Mouse (Mus musculus) 3T3-L1 (cell line): ENCODE data around the gene Gprc6a.

Experiments used
- DNase-seq: peaks from one replicate; pipeline ENCODE4 v3.0.0-alpha.2; 2015; ENCODE audit warnings: low read depth, low spot score

Gene Gprc6a

DNA sequence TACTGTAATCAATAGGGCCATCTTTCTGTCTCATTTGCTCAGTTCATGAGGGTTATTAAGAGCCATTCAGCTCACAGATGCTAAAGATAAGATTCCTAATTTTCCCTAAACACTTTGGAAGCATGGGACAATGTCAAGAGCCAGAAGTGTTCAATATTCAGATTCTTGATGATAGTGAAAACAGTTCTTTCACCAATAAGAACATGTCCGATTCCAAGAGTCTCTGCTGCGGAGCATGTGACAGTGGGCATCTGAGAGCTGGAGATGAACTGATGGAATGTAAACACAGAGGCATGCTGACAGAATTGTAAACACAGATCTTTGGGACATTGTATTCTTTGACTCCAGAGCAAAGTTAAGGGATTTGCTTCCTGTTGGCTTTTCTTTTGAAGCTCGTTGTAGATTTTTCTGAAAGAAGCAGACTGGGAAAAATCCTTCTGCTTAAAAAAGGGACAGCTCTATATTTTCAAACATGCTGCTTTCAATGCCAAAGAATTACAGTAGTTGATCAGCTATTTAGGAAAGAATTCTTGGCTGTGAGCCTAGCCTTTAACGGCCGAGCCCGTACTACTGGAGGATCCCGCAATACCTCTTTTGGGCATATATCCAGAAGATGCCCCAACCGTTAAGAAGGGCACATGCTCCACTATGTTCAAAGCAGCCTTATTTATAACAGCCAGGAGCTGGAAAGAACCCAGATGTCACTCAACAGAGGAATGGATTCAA is at the start of gene Gprc6a:
Gene Gprc6a, minus strand, starts transcription at position 51 of the 726 bp plus-strand sequence.
- no peak for DNase-seq

DNA sequence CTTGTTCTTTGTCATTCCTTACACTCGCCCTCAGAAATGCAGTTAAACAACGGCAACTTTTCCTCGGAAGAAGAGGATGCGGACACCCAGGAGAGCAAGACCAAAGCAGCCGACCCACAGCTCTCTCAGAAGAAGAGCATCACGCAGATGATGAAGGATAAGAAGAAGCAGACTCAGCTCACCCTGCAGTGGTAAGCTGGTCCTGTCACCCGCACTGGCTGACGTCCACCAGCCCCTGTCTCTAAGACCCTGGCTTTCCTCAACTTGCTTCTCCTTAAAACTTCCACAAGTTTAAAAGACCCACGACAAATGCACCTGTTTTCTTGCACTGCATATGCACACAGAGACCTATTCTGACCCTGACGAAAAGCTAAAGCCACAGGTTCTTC is 47.0 kb upstream of the Gprc6a start:
- DNase-seq, result no peak

DNA sequence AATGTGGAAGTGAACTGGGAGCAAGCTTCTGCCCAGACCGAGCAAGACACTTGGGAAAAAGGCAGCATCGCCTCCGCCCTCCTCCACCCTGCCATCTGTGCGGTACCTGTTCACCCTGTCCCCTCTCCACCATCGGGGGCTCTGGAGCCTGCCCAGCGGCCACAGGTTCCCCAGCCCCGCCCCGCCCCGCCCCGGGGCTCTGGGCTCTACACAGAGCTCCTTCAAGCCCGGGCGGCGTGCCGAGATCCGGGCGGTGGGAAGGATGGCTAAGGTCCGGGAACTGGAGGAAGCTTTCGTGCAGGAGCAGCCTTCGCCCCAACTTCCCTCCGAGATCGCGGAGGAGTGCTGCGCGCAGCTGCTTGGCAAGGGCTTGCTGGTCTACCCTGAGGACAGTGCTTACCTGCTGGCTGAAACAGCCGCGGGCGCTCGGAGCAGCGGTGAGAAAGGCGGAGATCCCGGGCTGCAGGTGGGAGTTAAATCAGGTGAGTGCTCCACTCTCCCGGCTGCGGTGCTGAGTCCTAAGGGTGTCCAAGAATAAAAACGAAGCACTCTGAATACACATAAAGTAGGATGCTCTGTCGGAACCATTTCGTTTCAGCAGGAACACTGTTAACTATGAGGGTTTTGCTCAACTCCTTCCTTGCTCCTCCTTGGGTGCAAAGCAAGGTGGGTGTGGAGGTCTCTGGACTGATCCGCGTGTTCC is 46.4 kb upstream of the Gprc6a start, which contains the start of gene Rfx6:
Gene Rfx6, plus strand, starts transcription at position 209 of the 703 bp plus-strand sequence.
- DNase-seq, result no peak

DNA sequence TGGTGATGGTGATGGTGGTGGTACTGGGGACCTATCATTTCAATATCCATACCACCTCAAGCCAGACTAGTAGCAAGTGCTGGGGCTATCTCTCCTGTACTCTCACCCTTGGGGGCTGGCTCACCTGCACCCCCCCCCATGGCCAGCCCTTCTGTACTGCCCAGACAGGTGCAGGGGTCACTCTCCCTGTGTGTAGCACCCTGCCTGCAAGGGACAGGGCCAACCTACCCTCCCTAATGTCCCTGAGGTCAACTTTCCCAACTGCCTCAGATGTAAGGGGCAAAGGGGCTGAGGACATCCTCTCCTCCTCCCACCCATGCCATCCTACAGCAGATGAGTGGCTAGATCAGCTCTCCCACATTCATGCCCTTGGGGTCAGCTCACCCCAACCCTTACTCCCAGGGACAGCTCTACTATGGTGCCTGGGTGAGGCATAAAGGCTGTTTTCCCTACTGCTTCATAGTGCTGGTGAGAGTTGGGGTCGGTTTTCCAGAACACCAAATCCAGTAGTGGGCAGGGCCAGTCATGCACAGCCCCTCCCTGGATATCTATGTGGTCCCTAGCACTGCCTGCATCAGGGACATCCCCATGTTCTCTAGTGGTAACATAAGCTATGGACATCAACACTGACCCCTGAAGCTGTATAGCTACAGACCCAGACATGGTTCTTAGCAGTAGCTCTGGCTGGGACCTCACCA is 41.0 kb upstream of the Gprc6a start:
- DNase-seq, result no peak

DNA sequence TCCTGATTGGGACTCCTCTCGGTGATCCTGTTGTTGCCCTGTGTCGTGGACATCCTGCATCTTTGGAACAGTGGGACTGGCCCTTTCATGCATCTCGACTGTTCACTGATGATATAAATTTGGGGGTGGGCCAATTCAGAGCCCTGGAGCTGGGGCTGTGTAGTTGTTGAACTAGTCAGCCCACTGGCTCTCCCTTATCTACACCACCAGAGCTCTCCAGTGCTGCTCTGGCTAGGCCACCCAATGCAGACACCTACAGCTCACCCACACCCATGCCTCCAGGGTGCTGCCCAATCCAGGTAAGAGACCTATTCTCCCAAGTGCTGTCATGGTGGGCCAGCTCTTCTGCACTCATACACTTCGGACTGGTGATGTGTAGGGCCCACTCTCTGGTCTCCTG is 40.3 kb upstream of the Gprc6a start:
- no peak for DNase-seq

DNA sequence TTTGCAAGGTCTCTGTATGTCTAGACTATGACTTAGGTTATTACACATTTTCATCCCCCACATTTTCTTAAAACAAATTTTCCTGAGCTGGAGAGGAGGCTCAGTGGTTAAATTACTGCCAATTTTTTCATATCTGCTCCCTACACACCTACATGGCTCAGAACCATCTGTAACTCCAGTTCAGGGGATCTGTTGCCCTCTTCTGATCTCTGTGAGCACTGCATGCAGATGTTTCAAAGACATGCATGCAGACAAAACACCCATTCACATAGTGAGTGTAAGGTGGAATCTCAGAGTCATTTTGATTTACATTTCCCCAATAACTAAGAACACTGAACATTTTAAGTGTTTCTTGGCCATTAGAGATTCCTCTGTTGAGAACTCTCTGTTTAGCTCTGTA is 38.1 kb upstream of the Gprc6a start:
- DNase-seq, result no peak

DNA sequence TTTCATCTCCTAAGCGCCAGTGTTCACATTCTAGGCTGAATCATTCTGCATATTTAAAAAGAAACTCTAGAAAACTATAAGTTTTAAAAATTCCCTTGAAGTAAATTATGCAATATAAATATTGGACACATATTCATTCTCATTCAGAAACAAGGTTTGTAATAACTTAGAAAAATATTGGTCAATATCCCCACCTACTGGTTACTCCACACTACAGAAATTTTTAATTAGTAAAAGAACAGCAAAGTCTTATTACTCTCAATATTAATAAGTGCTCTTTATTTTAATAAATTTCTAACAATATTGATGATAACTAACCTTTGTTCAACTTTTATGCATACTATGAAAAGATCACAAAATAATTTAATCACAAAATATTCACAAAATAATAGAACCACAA is 26.1 kb upstream of the Gprc6a start:
- peak; percentile 3 for DNase-seq

DNA sequence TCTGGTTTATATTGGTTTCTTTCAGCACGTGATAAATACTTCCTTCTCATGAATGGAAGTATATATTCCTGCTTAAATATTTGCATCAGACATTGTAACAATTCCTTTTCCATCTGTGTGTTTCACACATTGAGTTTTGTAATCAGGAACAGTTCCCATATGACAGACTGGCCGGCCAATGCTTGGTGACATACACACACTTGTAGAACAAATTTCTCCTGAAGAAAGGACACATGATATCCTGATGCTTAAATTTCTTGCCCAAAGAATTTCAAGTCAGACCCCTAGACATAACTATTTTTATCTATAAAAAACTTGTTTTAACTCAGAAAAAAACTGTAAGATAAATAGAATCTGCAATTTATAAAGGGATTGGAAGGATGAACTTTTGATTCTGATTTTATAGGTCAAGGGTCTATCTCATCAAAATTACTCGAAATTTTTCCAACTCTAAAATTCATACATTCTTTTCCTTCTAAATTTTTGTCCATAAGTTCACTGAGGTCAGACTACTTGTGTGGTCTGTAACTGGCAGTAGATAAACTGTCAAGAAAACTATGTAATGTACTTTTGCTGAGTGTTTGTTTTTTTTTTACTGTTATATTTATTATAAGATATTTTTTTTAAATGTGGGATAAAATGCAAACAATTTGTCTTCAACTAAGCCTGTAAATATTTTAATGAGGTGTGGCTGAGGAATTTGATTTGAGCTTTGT is 18.4 kb upstream of the Gprc6a start:
- DNase-seq, result no peak

DNA sequence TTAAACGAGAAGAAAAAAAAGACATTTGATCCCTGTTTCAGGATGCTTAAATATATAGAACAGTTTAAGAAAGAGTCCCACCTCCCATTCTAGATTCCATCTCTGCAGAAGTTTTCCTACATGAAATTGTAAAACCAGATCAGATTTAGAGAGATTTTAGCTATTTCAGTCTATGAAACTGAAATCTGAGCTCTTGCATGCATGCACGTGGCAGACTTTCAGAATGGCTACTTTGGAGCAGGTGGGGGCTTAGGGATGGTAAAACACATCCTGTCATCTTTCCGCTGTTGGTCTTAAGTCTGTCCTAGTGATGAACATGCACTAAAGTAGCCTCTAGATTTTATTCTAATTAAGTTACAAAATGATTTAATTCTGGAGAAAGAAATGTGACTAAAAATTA is 10.1 kb downstream of the Gprc6a start:
- no peak for DNase-seq

DNA sequence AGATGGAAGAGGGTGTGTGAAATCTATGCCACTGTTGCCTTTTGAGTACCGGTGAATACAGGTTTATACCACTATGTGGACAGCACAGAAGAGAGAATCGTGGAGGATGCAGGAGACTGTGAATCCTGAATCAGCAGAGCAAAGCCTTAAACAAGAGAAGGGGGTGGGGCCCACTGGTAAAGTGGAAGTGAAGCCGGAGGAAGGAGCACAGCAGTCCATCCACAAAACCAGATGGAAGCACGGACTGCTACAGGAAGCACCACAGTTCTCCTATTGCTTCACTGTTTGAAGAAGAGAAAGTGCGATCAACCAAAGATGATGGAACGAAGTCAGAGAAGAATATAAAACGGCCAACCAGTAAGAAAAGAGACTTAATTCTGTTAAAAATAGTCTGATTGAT is 11.1 kb downstream of the Gprc6a start:
- no peak for DNase-seq

DNA sequence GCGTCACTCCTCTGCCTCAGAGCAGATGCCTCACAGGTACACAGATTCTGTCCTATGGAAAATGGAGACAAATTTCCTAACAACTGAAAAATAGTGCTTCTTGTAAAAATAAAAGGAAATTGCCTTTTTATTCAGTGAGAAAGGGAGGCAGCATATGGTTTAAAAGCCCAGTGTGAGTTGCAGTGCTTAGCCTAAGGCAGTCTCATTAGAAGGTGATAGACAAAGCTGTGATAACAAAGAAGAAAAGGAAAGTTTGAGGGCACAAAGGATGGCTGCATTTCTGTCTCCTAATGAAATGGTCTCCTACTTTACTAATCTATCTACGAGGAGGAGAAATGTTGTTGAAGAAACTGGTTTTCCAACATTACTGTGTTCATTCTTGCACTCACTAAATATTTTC is 12.7 kb downstream of the Gprc6a start:
- DNase-seq, result no peak

DNA sequence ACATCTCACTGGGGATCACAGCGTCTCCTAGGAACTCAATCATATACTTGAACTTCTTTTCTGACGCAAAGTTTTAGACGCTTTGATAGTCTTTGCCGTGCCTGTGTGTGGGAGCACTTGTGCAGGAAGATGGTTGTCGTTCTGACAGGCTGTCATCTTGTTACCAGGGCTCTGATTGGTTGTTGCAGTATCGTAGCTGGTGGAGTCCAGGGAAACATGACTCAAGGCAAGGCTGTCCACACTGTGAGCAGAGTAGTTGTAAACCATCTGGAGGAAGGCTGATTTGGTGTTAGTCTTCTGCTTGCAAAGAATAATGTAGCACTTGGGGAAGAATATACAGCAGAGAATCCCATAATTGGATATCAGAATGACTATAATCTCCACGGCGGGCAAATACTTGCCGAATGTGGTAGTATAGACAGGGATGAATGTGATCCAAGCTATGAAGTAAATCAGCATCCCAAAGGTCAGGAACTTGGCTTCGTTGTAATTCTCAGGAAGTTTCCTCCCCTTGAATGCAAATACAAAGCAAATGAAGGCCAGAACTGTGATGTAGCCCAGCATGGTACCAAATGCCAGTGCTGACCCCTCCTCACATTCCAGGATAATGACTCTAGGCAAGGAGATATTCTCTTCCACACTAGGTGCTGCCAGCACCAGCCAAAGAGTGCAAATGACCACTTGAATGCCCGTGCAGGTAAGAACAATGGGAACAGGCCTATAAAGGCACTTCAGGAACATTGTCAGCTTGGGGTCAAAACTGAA is 16.3 kb downstream of the Gprc6a start:
- DNase-seq, result no peak

DNA sequence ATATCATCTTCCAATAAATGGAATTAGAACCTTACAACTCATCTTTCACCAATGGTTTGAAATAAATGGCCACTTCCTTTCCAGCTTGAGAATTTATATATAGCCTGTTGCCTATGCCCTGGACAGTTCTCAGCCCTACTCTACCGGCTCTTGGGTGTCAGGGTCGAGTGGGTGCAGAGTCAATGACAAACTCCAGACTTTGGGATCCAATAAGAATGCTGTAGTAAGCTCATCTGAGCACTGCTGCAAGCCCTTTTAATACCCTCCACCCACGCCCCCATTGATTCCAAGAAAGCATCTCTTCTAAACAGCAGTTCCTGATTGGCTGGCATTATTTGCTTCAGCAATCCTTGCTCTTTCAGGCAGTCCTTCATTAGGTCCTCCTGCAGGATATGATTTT is 17.8 kb downstream of the Gprc6a start:
- DNase-seq, result no peak

DNA sequence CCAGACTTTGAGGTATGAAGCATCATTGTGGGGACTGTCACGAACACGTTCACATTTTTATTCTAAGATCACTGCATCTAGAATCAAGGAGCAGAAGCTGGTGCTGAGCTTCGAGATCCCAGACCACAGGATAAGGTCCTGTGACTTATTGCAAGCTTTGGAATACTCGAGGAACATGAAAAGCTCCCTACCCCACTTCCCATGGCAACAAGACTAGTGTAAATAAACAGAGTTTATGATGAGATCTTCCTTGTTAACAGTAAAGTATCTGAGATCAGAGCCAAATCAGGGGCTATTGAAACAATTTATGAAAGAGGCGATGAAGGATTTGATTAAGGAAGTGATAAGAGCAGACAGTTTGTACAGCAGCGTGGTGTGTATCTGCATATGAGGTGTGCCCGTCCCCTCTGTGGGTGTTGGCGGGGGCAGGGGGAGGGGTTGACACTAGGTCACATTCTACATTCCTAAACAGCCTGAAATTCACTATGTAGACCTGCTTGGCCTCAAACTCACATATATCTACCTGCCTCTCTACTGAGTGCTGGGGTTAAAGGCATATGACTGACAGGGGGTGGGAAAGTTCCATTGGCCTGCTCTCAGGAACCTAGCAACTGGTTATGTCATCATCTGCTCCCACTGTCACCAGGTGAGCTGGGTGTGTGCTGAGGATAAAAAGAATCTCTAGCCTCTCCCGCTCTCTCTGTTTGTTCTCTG is 19.1 kb downstream of the Gprc6a start:
- DNase-seq, result no peak

DNA sequence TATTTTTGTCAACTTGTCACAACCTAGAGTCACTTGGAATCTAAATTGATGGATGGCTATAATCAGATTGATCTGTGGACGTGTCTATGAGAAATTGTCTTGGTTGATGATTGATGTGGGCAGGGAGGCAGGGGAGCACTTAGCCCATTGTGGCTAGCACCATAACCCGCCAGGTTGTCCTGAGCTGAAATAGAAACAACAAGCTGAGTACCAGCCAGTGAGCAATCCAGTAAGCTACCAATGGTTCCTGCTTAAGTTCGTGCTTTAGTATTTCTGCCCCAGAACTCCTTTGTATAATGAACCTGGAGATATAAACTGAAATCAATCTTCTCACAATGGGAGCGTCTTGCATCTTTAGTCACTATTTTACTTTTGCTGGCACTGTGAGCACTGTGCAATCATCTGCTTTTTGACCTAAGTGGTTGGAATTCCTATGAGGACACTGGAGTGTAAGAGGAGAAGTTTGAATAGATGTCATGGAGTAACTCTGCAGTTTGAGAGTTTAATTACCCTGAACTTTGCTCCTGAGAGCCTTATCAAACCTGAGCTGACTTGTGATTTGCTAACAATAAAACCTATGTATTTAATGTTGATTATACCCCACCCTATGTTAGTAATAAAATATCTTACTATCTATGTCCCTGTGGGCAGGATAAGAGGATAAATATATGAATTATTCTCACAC is 21.4 kb downstream of the Gprc6a start:
- no peak for DNase-seq

DNA sequence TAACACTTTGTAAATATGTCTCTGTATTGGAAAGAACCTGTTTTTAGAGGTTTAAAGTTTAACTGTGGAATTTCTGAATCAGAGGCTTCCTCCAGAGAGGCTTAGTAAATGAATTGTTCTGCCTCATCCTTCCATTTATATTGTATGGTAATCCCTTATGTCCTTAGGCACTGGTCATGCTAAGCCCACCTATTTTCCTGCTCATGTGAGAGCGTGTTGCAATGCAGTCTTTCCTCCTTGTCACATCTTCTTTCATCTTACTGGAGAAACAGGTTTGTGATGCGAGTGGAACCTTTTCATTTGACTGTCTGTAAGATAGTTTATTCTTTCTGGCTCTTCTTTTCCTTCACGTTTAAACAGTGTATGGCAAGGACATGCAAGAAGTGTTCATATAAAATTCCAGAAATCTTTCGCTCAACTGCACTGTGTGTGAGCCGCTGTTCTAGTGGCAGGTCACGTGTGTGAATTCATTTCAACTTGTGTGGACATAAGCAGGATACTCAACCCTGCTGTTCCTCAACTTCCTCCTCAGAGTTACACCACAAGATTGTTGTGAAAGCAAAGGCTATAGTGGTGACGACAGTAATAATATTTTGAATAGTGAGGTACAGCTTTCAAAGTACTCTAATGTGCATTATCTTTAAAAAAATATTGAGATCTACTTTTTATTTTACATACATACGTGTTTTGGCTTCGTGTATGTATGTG is 34.2 kb downstream of the Gprc6a start:
- DNase-seq, result no peak

DNA sequence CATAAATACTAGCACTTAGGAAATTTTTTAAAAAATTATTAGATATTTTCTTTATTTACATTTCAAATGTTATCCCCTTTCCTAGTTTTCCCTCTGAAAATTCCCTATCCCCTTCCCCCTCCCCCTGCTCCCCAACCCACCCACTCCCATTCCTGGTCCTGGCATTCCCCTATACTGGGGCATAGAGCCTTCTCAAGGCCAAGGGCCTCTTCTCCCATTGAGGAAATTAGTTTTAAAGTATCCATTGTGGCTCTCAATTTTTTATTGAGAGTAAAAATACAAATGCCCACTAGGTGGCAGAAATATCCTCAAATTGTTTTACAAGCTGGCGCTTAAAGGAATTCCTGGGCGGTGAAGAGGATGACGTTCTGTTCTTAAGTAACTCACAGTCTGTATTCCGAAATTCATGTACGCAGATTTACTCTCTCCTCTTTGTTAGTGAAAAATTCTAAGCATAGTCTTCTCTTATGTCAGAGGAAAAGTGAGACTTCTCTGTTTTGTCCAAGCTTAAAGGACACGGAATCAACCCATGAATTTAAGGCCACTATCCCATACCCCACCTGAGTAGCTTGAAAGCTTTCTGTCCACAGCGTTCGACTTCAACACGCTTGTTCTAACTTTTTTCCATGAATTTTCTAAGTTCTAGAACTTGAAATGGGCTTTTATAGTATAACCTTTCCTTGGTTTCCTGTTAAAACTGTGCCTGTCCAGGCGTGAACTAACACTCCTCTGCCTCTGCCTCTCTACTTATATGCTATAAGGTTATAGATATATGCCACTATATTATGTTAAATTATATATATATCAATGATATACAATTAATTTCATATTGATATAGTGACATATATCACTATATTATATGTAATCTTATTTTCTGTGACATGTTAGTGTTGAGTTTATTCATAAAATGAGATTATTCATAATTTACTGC is 36.0 kb downstream of the Gprc6a start:
- DNase-seq, result peak; percentile 69

DNA sequence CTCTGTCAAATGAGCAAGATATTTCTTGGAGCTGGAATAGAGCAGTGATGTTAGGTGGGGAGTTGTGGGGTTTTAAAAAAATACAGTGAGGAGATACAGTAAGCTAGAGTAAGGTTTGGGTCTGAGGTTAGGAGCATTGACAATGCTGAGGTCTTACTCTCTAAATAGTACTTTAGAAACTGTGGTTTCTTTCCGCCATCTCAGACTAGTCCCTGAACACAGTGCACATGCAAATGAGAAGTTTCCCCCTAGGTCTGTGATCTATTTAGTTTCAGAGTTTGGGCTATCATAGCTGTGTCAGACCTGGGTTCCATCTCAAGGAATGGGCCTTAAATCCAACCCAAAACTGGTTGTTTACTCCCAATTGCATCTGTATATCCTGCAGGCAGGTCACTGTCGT is 39.7 kb downstream of the Gprc6a start:
- DNase-seq, result no peak
